Mouse (Mus musculus) right cerebral cortex, postnatal 10 days (tissue): Measurements from ENCODE around the gene Nphp3.

Experiments used
- DNase-seq, 2 experiments: peaks; one replicate each; pipeline ENCODE4 v3.0.0; 2021; ENCODE audit warnings: low spot score in 2 of 2

Gene Nphp3

DNA sequence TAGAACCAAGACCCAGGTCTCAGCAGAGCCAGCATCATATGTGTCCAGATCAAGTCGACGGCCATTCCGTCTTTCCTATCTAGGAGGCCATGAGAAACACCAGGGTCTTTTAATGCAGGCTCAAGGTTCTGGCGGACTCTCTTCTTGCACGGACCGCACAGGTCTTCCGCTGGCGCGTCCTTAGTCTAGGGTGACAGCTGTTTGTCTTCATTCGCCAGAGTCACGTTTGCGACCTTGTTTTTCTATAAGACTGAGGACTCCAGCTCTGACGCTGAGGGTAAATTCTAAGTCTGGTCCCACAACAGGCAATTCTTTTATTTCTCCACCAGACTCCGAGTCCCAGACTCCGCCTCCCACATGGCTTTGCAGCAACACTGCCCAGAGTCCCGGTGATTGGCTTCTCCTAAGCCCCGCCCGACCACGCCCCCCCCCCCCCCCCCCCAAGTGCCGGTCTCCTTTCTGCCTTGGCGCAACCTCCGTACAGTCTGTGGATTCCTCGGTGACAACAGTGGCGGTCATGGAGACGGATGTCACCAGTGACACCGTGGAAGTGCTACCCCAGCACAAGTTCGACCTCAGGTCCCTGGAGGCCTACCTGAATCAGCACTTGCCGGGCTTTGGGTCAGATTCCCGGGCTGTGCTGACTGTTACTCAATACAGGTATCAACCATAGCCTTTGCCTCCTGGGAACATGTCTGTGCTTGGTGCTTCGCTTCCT lies 61.1 kb downstream of the Nphp3 start, which contains the start of gene Acad11:
Gene Acad11, plus strand, starts transcription at position 134 of the 718 bp plus-strand sequence.
- peak; percentile 88 to 92 for DNase-seq

DNA sequence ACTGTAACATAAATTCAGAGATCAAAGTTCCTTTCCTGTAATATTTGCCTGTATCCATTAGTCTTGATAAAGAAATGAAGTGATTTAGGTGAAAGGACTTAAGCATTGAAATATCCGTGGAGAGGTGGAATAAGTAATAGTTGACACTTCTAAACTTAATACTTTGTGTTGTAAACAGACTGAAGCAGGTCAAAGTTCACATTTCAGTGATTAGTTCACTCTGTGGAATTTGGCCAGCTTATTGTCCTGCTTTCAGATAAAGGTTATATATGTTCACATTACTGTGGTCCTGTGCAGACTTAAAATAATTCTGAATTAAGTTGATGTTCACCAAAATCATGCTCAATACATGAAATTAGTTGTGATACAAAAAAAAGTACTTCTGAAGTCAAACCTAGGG lies 62.2 kb downstream of the Nphp3 start:
- no peak for DNase-seq

GRCm38 (mm10) chr9:104070241-104070640 lies 67.9 kb downstream of the Nphp3 start:
- DNase-seq, result no peak

DNA sequence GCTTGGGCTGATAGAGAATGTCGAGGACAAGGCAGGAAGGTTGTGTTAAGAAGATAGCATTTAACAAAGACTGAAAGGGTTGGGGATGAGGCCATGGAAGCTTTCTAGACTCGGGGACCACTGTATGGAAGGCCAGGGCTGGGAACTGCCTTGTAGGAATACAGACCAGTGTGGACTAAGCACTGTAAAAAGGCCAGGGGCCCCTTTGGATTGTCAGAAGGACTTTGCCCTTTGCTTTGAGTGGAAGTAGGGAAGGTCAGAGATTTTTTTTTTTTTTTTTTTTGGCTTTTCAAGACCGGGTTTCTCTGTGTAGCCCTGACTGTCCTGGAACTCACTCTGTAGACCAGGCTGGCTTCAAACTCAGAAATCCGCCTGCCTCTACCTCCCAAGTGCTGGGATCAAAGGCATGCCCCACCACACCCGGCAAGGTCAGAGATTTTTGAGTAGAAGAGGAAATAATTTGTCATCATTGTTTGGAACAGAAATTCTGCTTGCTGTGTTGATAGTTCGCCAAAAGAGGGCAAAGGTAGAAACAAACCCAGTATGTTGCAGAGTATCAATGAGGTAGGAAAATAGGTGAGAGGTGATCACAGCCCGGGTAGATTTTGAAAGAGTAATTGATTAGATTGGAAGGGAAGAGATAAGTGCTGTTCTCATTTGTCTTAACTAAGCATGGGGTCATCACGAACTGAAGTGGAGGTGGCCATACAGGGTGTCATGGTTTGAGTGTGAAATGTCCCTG lies 68.7 kb downstream of the Nphp3 start:
- no peak for DNase-seq

DNA sequence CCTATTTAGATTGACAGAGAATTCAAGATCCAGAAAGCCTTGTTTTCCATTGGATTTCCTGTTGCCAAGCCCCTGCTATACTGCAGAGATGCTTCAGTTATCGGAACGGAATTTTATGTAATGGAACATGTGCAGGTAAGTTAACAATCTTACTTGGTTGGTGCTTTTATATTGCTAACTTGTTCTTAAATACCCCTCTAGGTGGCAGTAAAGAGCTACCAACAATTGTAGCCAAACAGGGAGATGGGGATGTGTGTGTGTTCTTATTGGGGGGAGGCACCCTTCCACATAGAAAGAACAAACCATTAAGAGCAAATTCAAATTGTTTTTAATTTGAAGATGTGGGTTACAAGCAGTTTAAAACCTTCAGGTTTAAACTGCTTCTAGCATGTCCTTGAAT lies 73.5 kb downstream of the Nphp3 start:
- DNase-seq, result no peak

DNA sequence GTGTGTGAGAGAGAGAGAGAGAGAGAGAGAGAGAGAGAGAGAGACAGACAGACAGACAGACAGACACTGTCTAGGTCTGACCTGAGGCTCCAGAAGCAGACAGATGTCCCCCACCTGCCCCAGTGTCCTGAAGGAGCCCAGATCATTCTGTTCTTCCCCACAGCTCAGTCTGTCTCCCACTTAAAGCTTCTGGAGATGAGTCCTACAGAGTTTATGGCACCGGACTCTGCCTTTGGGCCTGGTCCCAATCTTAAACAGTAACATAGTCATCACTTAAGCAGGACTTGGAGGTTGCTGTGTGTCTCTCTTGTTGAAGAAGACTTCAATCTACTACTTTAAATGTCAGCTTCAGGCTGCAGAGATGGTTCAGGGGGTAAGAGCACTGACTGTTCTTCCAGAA lies 76.4 kb downstream of the Nphp3 start:
- no peak for DNase-seq

DNA sequence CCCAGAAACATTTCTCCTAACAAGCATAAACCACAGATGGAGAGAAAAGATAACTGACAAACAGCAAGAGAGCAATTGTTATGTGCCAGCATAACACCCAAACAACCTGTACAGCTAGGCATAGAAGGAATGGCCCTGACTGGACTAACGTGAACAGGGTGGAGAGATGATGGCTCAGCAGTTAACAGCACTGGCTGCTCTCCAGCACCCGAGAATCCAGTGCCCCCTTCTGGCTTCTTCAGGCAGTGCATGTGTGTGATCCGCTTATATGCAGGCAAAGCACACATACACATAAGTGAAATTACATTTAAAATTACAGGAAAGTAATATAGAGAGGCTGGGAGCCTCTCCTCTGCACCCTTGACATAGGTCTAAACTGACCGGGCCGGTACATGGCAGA lies 77.0 kb downstream of the Nphp3 start:
- DNase-seq, result peak in 1 of 2 experiments; percentile 44

GRCm38 (mm10) chr9:104080038-104080437 lies 77.7 kb downstream of the Nphp3 start:
- no peak for DNase-seq

DNA sequence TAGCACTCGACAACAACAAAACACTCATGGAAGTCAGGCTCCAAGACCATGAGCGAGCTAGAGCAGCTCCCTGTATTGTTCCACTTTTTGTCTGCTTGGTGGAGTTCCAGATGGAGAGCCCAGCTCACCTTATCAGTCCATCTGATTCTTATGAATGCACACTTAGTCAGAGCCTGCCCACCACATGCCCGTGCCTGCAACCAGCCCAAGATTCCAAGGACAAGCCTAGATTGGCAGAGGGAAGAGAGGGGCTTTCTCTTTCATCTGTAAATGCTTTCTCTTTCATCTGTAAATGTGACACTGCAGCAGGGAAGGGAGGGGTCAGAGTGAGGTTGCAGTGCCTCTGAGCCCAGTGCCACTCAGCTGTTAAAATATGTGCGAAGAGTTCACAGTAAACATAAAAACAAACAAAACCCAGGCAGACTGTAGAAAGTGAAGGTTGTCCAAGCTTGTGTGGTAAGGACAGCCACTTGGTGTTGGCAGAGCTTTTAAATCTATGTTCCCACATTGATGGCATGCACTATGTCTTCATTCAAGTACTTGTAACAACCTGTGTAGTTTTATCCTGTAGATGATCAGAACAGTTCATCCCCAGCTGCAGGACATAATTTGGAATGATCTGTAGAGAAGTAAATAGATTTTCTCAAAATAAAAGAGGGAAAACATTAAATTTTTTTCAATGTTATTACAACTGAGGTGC lies 83.5 kb downstream of the Nphp3 start:
- DNase-seq, result no peak

DNA sequence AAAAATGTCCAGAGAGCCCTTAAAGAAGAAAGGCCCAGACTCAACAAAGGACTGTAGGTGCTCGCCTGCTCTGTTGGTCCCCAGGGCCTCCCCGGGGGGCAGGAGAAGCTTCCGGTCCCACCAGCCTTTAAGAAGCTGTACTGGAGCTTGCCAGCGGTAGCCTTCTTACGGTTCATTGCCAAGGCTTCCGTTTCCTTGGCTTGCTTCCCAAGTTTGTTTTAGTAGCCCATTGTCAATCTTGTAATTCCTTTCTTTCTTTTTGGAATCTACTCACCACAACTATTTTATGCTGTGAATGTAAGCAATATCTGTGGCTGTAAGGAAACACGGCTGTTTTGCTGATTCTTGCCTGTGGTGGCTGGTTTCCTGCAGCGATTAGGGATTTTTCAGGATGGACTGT lies 86.2 kb downstream of the Nphp3 start:
- peak; percentile 36 to 51 for DNase-seq

- DNase-seq, result no peak
These were observed 90.6 kb downstream of the Nphp3 start for GRCm38 (mm10) chr9:104092945-104093344.
